Mouse (Mus musculus) liver, embryonic 11.5 days (tissue): ENCODE measurements at regions not wholly inside any gene's neighbourhood (a gene's known extent, or its start where the extent isn't known, plus 50 kb on each side); places are given as distances from the start of the nearest gene placed in this dataset.

Source experiments
- ATAC-seq: fragments of 200-750 bp; cut with Nextera tagmentation; replicated peaks from 2 replicates; pipeline ENCODE4 v1.8.0; 2017; ENCODE audit warnings: moderate number of reproducible peaks, mild to moderate bottlenecking, moderate TSS enrichment, moderate library complexity; ENCODE audit not compliant: low FRiP score
- DNase-seq: peaks from one replicate; pipeline ENCODE4 v3.0.0-alpha.2; 2017; ENCODE audit warnings: low spot score
- H3K27ac ChIP-seq: fragments of 300-500 bp; sonication (generic); 2 replicates; pipeline ENCODE4 v1.5.1; 2014; ENCODE audit warnings: mild to moderate bottlenecking, low read depth, low read length, control low read depth
- H3K27me3 ChIP-seq: fragments of 300-500 bp; sonication (generic); replicated peaks from 2 replicates; pipeline ENCODE4 v1.6.1; 2014; ENCODE audit warnings: low read length, mixed read lengths; ENCODE audit not compliant: control insufficient read depth, insufficient read depth
- H3K36me3 ChIP-seq: fragments of 300-500 bp; sonication (generic); 2 replicates; pipeline ENCODE4 v1.6.1; 2014; ENCODE audit warnings: mild to moderate bottlenecking, low read length, moderate library complexity, mixed read lengths; ENCODE audit not compliant: control insufficient read depth, insufficient read depth
- H3K4me1 ChIP-seq: fragments of 300-500 bp; sonication (generic); replicated peaks from 2 replicates; pipeline ENCODE4 v1.6.1; 2014; ENCODE audit warnings: low read length, mixed read lengths; ENCODE audit not compliant: control insufficient read depth, insufficient read depth
- H3K4me2 ChIP-seq: fragments of 300-500 bp; sonication (generic); 2 replicates; pipeline ENCODE4 v1.6.1; 2014; ENCODE audit warnings: mild to moderate bottlenecking, control low read depth, moderate library complexity
- H3K4me3 ChIP-seq: fragments of 300-500 bp; sonication (generic); 2 replicates; pipeline ENCODE4 v1.5.1; 2014; ENCODE audit warnings: low read depth, low read length, control low read depth
- H3K9ac ChIP-seq: fragments of 300-500 bp; sonication (generic); 2 replicates; pipeline ENCODE4 v1.6.1; 2014; ENCODE audit warnings: low read depth, low read length, control low read depth
- H3K9me3 ChIP-seq: fragments of 300-500 bp; sonication (generic); 2 replicates; pipeline ENCODE4 v1.6.1; 2016; ENCODE audit warnings: low read length, inconsistent platforms, mixed read lengths; ENCODE audit not compliant: control insufficient read depth
- whole genome bisulfite sequencing: fragments of 180-500 bp; shearing (Covaris S2); extraction: QIAGEN DNeasy Blood & Tissue Kit; methylation state at CpG from one replicate; pipeline ENCODE4 v1.1.7; 2014; 5-methylcytosine and 5-hydroxymethylcytosine counted together

GRCm38 (mm10) chr10:43739181-43739580 is 161.1 kb downstream of the Cd24a start:
- H3K4me2 ChIP-seq = no peak overlapping the region
- no peaks in the 10 kb centered on the region for H3K9me3 ChIP-seq
- DNase-seq (no peak), ATAC-seq (no peak)
- H3K4me3 ChIP-seq = no peak overlapping the region
- H3K27me3 ChIP-seq = no peaks in the 10 kb centered on the region
- no peak overlapping the region for H3K27ac ChIP-seq
- H3K9ac ChIP-seq = no peak overlapping the region
- H3K36me3 ChIP-seq = no peaks in the 10 kb centered on the region
- 62% methylated on average over 2 of the region's 2 CpGs for WGBS
- peaks cover 21% of the 10 kb centered on the region for H3K4me1 ChIP-seq

DNA sequence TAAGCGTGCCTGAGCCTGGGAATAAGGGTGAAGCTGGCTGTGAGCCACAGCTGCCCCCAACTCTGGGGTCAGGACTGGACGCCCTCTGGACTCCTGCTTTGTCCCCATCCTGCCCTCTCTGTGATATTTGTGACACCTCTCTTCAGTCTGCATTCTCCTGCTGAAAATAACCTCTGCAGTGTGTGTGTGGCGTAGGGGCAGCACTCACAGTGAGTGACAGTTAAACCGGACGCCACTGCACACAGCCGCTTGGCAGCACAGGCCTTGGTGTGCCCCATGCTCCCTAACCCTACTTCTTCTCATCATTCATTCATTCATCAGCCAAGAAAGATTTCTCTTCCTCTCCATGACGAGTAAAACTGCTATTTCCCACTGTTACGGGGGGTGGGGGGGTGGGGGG is 161.6 kb downstream of the Cd24a start:
- 56% methylated on average over 8 of the region's 8 CpGs for WGBS
- peaks cover 21% of the 10 kb centered on the region for H3K4me1 ChIP-seq
- 0 out of 2 replicates have a peak overlapping the region, but pooled peaks have one; percentile 2 for H3K27ac ChIP-seq
- H3K9ac ChIP-seq = no peak overlapping the region
- no peaks in the 10 kb centered on the region for H3K27me3 ChIP-seq
- no peak for DNase-seq
- H3K4me3 ChIP-seq = no peak overlapping the region
- H3K4me2 ChIP-seq = no peak overlapping the region
- H3K36me3 ChIP-seq = no peaks in the 10 kb centered on the region
- no peak for ATAC-seq
- no peaks in the 10 kb centered on the region for H3K9me3 ChIP-seq

- Histone ChIP-seq H3K4me3 (no peak overlapping the region), H3K36me3 (no peaks in the 10 kb centered on the region), H3K9ac (no peak overlapping the region), H3K27ac (0 out of 2 replicates have a peak overlapping the region, but pooled peaks have one; percentile 2), H3K9me3 (no peaks in the 10 kb centered on the region), H3K27me3 (no peaks in the 10 kb centered on the region), H3K4me1 (peaks cover 21% of the 10 kb centered on the region), H3K4me2 (no peak overlapping the region)
- WGBS = 29% methylated on average over 13 of the region's 13 CpGs
- no peak for ATAC-seq
- no peak for DNase-seq
Measured at GRCm38 (mm10) chr10:43740204-43740865, 161.2 kb downstream of the Qrsl1 start.

GRCm38 (mm10) chr10:43741361-43742084 is 160.0 kb downstream of the Qrsl1 start:
- ATAC-seq = no peak
- H3K27ac ChIP-seq = no peak overlapping the region
- no peak overlapping the region for H3K9ac ChIP-seq
- H3K4me1 ChIP-seq = peaks cover 21% of the 10 kb centered on the region
- no peaks in the 10 kb centered on the region for H3K36me3 ChIP-seq
- DNase-seq = no peak
- no peaks in the 10 kb centered on the region for H3K9me3 ChIP-seq
- no peaks in the 10 kb centered on the region for H3K27me3 ChIP-seq
- no peak overlapping the region for H3K4me3 ChIP-seq
- no peak overlapping the region for H3K4me2 ChIP-seq
- 59% methylated on average over 18 of the region's 18 CpGs for WGBS

DNA sequence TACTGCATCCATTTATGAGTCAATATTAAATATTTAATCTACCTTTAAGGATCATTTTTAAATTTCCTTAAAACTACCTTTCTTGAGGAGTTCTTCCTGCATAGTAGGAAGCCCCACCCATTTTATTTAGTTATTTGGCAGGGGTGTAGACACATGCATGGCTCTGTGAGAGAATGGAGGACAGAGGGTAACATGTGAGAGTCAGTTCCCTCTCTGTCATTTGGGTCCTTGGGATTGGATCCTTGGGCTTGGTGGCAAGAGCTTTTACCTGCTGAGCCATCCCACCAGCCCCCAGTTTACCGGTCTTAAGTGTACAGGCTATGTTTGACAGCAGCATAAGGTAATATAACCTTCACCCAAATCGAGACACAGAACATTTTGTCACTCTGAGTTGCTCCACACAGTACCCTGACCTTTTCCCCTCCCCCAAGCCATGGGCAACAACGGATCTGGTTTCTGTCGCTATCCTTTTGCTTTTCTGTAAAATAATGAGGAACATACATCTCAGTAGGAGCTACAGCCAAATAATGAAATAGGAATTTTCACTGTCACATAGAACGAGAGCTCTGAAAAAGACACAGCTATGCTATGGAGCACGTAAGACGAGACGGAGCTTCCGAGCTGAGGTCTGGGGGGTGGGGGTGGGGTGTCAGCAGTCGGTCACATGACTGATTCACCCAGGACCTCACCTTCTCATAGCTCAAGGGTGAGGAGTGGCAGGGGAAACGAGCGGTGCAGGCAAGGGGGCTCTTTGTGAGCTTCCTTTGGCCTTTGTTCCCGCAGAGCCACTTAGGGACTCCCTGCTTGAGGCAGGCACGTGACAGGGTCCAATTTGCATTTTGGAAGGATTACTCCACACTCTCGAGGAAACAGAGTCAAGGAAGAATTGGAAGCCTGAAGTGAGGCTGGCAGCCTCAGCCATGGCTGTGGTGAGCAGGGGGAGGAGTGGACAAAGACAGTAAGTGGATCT is 159.2 kb downstream of the Qrsl1 start:
- peak overlapping the region; percentile 28 for H3K4me3 ChIP-seq
- DNase-seq = no peak
- WGBS = 6% methylated on average over 15 of the region's 15 CpGs
- peak overlapping the region; percentile 60 for H3K4me2 ChIP-seq
- H3K27me3 ChIP-seq = no peaks in the 10 kb centered on the region
- H3K36me3 ChIP-seq = no peaks in the 10 kb centered on the region
- H3K4me1 ChIP-seq = peaks cover 21% of the 10 kb centered on the region
- H3K27ac ChIP-seq = no peak overlapping the region
- ATAC-seq = peak; percentile 76
- H3K9ac ChIP-seq = peak overlapping the region; percentile 59
- no peaks in the 10 kb centered on the region for H3K9me3 ChIP-seq

- Histone ChIP-seq H3K9me3 (no peaks in the 10 kb centered on the region), H3K36me3 (no peaks in the 10 kb centered on the region), H3K9ac (no peak overlapping the region), H3K27me3 (no peaks in the 10 kb centered on the region), H3K4me2 (no peak overlapping the region; the same call in 1 of the 2 replicates), H3K27ac (no peak overlapping the region), H3K4me1 (peaks cover 21% of the 10 kb centered on the region), H3K4me3 (no peak overlapping the region)
- DNase-seq = no peak
- 90% methylated on average over 7 of the region's 7 CpGs for WGBS
- ATAC-seq = no peak
Measured at GRCm38 (mm10) chr10:43743188-43744120, 158.1 kb downstream of the Qrsl1 start.

DNA sequence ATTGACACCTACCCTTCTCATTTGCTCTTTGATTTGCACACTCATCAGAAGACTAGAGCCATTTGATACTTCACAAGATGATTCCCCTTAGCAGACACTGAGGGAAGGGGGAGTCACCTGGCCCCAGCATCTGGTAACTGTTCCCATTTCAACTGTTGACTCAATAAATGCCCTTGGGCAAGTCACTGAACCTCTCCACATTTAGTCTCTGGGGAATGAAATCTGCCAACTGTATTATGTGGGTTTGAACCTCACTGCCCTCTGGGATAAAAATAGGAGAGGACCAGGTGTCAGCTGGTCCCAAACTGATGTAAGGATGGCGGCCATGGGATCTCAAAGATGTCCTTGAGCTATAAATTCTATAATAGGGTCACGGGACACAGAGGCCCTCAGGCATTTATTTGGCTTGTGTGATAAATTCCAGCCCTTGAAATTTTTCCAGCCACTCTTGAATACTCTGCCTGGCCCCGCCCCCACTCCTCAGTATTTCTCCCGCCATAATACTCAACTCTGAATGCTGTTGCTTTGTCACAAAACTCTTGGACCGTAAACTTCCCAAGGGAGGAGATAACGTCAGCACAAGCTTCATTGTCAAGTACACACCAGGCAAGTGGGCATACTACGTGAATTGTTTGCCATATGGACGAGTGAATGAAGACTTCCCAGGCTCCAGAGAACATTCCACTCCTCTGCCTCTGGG is 155.5 kb downstream of the Qrsl1 start:
- peaks cover 11% of the 10 kb centered on the region for H3K4me1 ChIP-seq
- H3K9ac ChIP-seq = no peak overlapping the region
- DNase-seq (no peak), ATAC-seq (no peak)
- H3K4me2 ChIP-seq = no peak overlapping the region
- no peaks in the 10 kb centered on the region for H3K36me3 ChIP-seq
- 81% methylated on average over 8 of the region's 8 CpGs for WGBS
- H3K27me3 ChIP-seq = no peaks in the 10 kb centered on the region
- no peak overlapping the region for H3K4me3 ChIP-seq
- H3K27ac ChIP-seq = no peak overlapping the region
- H3K9me3 ChIP-seq = no peaks in the 10 kb centered on the region
